Mouse (Mus musculus) spleen, adult 18-20 months (tissue): Measurements from ENCODE around the gene Olfr1022.

Experiments used
- DNase-seq, 2 experiments: peaks; one replicate each; pipeline ENCODE4 v3.0.0; 2022; ENCODE audit warnings: mixed read lengths in 2 of 2

The Olfr1022 gene

DNA sequence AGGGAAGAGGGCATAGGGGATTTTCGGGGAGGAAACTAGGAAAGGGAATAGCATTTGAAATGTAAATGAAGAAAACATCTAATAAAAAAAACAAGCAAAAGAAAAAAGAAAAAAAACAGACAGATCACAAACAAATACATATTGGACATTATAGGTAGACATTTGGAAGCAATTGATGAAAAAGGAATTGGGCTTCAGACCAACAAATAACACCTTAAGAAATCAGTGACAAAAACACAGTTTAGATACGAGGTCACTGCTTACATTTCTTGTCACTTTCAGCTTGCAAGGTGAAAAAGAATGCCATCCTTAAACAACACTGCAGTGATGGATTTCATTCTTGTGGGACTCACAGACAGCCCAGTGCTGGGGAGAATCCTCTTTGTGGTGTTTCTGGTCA is at the start of gene Olfr1022:
TSS of gene Olfr1022 (plus strand) at position 301 of the 400 bp plus-strand sequence.
- DNase-seq, result no peak

DNA sequence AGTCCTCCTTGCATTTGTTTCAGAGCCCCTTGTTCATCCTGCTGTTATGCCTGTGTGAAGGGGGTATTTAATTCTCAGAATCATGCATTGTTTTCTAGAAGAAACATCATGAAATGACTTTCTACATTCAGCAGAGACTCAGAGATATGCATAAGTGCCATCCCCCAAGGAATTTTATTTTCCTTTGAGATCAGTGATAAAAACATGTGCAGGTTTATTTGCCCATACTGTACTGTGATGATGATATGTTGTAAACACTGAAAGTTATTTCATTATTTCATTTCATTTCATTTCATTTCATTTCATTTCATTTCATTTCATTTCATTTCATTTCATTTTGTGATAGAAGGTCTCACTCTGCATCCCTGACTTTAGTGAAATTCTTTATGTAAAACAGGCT is 23.0 kb upstream of the Olfr1022 start, which contains the start of gene Olfr1019:
TSS of gene Olfr1019 (minus strand) at position 101 of the 400 bp plus-strand sequence.
- no peak for DNase-seq

DNA sequence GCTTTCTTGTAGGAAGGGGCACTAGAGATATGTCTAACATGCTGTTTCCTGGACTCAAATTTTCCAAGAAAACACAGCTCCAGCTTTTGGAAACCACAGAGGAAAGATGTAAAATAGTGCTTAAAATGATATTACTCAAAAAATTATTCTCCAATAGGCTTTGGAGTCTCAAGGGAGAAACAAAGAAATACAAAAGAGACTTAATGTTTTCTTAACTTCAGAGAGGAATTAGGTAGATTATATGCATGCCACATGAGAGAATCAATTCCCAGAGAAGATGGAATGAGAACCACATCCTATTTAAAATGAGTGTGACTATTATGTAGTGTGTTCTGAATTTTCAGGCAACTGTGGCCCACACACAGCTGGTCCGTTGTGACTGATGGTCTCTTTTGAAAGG is 21.7 kb upstream of the Olfr1022 start, which contains the start of gene Olfr1020:
TSS of gene Olfr1020 (plus strand) at position 301 of the 400 bp plus-strand sequence.
- no peak for DNase-seq

DNA sequence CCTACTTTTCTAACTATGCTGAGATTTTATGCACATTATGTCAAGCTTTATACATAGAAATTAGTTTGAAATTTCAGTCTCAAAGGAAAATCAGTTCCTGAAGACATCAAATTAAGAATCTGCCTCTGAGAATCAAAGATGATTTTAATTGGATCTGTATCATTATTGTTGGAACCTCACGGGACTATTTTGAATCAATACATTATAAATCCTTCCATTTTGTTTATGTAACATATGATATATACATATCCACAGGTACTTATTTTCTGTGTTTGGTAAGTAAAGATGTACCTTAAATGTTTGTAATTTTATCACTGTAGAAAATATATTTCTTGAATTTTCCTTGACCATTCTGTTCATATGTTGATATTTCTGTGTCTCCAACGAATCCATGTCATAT is 16.9 kb downstream of the Olfr1022 start, which contains the start of gene Olfr1023:
TSS of gene Olfr1023 (plus strand) at position 301 of the 400 bp plus-strand sequence.
- DNase-seq, result no peak

DNA sequence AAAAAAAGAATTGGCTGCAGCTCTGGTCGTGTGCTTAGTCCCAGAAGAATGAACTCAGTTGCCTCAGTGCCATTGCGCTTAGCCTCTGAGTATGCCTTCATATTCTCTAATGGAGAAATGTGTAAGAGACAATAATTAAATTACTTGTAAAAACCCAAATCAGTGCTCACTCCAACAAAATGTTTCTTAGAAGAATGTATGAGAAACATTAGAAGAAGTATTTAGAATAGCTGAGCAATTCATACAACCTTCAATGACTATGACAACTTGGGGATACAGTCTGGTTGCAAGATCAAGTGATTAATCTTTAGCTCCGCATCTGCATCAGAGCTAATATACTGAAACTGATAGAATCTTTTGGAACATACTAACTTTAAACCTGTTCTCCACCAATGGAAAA is 36.6 kb downstream of the Olfr1022 start, which contains the start of gene Olfr1024:
TSS of gene Olfr1024 (minus strand) at position 101 of the 400 bp plus-strand sequence.
- no peak for DNase-seq

DNA sequence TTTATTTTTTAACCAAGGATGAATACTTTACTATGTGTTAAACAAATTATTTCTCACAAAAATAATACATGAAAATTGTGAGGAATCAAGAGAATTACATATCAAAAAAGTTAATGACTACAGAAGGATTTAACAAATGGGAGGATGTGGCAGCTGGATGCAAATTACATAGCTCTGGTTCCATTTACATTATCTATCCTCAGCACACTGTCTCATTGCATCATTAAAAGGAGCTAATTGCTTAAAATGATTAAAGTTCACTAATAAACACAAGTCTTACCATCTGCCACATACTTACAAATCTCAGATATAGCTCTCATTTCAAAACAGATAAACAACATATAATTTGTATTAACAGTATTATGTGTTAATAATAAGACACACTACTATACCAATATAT is 44.8 kb downstream of the Olfr1022 start:
- DNase-seq, result no peak

DNA sequence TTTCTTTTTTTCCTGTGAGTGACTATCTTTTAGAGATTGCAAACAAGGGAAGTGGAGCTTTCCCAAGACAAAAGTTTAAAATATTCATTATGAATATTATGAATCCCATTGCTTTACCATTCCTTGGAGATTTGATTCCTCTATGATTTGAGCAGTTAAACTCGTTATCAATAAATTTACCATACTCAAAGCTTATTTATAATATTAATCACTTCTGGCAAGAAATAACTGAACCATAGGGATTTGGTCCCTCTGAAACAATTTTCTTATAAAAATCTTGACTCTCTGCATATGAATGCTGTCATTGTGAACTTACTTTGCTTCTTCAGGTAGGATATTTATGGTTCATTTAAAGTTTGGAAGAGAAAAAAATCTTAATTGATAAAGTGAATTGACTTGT is 46.5 kb downstream of the Olfr1022 start, which contains the start of gene Olfr1025-ps1:
TSS of gene Olfr1025-ps1 (plus strand) at position 301 of the 400 bp plus-strand sequence.
- DNase-seq, result no peak
